Mouse (Mus musculus) testis, adult 2 months (tissue): ENCODE measurements around the gene Shank2. TPM values are rescaled to one million over a fixed set of nuclear protein-coding genes. Genes with fewer than 3 reads are reported as not detected.

ENCODE experiments used
- H3K27ac ChIP-seq: fragments of 200-500 bp; 2 replicates; pipeline ENCODE4 v1.5.1; 2012; ENCODE audit warnings: low read depth, low read length; ENCODE audit not compliant: control insufficient read depth, insufficient read depth
- H3K27me3 ChIP-seq: fragments of 200-500 bp; 2 replicates; pipeline ENCODE4 v1.6.1; 2012; ENCODE audit warnings: mild to moderate bottlenecking, low read length, moderate library complexity; ENCODE audit not compliant: control insufficient read depth, insufficient read depth
- H3K36me3 ChIP-seq: fragments of 200-500 bp; 2 replicates; pipeline ENCODE4 v1.6.1; 2012; ENCODE audit warnings: mild to moderate bottlenecking, low read length; ENCODE audit not compliant: control insufficient read depth, insufficient read depth
- H3K4me1 ChIP-seq: fragments of 200-500 bp; 2 replicates; pipeline ENCODE4 v1.6.1; 2012; ENCODE audit warnings: low read length; ENCODE audit not compliant: control insufficient read depth, insufficient read depth
- H3K4me3 ChIP-seq: fragments of 200-500 bp; 2 replicates; pipeline ENCODE4 v1.5.1; 2012; ENCODE audit warnings: low read depth, mild to moderate bottlenecking, low read length, moderate library complexity, mixed read lengths; ENCODE audit not compliant: control insufficient read depth
- CTCF ChIP-seq: fragments of 200-500 bp; IDR thresholded peaks from 2 replicates; pipeline ENCODE4 v1.5.1; 2012; ENCODE audit warnings: low read depth, mild to moderate bottlenecking, inconsistent platforms, low read length, moderate library complexity; ENCODE audit not compliant: control insufficient read depth, insufficient read depth, insufficient replicate concordance
- POLR2A ChIP-seq: fragments of 200-500 bp; IDR thresholded peaks from 2 replicates; pipeline ENCODE4 v1.6.1; 2012; ENCODE audit warnings: low read depth, mild to moderate bottlenecking, inconsistent platforms, low read length, moderate library complexity; ENCODE audit not compliant: control insufficient read depth
- polyA plus RNA-seq: library from polyadenylated mRNA; depleted of rRNA; stranded (reverse); fragments of >200 nt; gene quantifications from 2 replicates; pipeline ENCODE4 v1.2.3, GENCODE M21; 2012

The Shank2 gene
- polyA plus RNA-seq, 1 experiment = 34.7 TPM

DNA sequence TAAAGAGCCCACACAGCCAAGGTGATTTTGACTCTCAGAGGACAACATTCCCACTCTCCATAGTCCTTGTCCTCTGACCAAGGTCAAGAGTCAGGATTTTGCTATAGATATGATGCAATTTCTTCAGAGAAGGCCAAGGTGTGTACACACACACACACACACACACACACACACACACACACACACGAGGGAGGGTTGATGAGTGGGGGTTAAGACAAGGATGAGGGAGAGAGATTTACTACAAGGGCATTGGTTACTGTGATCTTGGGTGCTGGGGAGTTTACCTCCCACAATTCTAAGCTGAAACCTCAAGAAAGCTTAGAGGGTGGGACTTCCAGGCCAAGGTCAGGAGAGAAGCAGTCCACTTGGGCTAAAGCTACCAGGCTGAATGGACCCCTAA, 104.2 kb downstream of the Shank2 start:
- no peak overlapping the region for H3K4me3 ChIP-seq
- H3K4me1 ChIP-seq = no peaks in the 10 kb centered on the region
- no peaks in the 10 kb centered on the region for H3K27me3 ChIP-seq
- H3K27ac ChIP-seq = no peak overlapping the region
- no peak for TF ChIP-seq CTCF
- no peak for TF ChIP-seq POLR2A
- no peaks in the 10 kb centered on the region for H3K36me3 ChIP-seq

DNA sequence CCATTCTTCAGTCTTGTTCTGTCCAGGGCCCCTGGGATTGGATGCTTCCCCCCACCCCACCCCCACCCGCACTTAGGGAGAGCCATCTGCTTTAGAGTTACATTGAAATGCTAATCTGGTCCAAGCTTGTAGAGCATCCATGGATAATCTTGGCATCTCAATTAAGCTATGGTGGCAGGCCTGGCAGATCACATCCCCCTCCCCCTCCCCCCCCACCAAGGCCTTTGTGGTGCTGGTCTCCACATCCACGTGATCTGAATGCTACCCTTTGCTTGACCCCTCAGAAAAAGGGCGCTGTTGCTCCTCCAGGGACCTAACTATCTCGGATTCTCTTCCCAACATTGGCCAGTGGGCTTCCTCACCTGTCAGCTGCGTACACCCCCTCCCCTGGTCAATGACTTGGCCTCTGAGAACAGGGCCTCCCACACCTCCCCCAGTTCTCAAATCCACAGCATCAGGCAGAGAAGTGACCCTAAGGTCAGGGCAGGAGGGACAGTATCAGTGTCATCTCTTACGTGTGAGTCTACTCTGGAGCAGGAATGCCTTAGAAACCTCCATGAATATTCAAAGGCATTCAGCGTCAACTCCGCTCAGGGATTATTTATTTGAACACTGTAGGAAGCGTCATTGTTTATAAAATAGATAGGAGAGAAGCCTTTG, 104.8 kb downstream of the Shank2 start:
- Histone ChIP-seq H3K27ac (no peak overlapping the region), H3K36me3 (no peaks in the 10 kb centered on the region)

DNA sequence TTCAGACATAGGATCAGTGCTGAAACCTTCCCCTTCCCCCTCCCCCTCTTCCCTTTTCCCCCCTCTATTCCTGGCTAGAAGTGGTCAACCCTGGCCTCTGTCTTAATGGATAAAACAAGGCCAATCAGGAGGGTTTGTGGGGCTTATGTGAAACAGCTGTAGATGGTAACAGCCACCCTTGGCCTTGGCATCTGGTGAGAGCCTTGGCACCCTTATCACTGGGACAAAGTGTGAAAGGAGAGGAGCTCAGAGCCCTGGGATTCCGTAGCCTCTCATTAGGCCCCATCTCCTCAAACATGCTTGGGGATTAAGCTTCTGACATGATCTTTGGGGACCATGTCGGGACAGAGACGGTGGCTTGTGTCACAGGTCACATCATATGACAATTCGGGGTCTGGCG, 106.4 kb downstream of the Shank2 start:
- Histone ChIP-seq H3K27ac (no peak overlapping the region), H3K27me3 (no peaks in the 10 kb centered on the region), H3K4me1 (no peaks in the 10 kb centered on the region), H3K36me3 (no peaks in the 10 kb centered on the region), H3K4me3 (no peak overlapping the region)
- TF ChIP-seq CTCF = no peak
- no peak for TF ChIP-seq POLR2A

More for the DNA sequence above, 104.8 kb downstream of the Shank2 start:
- Histone ChIP-seq H3K4me3 (no peak overlapping the region), H3K27me3 (no peaks in the 10 kb centered on the region), H3K4me1 (no peaks in the 10 kb centered on the region)
- TF ChIP-seq CTCF (no peak), POLR2A (no peak)

DNA sequence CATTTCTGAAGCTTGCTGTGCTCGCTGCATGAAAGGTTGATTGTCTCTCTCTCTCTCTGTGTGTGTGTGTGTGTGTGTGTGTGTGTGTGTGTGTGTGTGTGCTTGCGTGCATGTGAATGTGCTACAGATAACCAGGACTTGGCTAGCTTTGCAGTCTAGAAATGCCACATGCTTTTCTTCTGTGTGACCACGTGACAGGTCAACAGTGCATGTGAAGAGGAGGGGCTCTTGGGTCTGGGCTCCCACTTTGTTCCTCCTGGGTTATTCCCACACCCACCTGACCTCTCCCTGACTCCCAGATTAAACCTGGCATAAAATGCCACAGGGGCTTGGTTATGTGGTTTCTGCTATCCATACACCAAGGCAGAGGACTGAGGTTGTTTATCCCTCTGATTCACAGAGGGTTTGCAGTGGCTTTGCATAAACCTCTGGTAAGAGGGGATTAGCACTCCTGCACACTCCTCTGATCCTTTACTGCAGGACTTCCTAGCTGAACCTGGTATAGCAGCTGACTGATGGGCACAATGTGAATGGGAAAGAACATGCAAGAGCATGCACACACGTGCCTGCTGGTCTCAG, 109.4 kb downstream of the Shank2 start:
- no peaks in the 10 kb centered on the region for H3K4me1 ChIP-seq
- no peak for TF ChIP-seq CTCF
- TF ChIP-seq POLR2A = no peak
- H3K27me3 ChIP-seq = no peaks in the 10 kb centered on the region
- H3K36me3 ChIP-seq = no peaks in the 10 kb centered on the region
- H3K27ac ChIP-seq = no peak overlapping the region
- no peak overlapping the region for H3K4me3 ChIP-seq

DNA sequence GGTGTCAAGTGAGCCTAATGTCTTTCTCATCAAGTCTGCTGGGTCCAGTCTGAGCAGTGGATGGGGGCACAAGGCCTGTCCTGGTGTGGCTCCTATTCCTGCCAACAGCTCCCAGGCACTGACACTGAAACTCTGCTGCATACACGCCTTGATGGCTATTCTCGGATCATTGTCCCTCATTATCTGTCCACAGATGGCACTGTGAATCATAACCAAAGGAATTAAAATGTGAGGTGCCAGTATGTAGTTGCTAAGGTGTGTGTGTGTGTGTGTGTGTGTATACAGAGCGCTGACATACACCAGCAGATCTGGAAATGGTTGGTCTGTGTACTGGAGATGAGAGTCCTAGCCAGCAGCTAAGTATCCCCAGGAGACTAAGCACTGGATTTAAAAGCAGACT, 110.3 kb downstream of the Shank2 start:
- H3K27ac ChIP-seq = no peak overlapping the region
- H3K4me1 ChIP-seq = no peaks in the 10 kb centered on the region
- TF ChIP-seq CTCF (no peak), POLR2A (no peak)

DNA sequence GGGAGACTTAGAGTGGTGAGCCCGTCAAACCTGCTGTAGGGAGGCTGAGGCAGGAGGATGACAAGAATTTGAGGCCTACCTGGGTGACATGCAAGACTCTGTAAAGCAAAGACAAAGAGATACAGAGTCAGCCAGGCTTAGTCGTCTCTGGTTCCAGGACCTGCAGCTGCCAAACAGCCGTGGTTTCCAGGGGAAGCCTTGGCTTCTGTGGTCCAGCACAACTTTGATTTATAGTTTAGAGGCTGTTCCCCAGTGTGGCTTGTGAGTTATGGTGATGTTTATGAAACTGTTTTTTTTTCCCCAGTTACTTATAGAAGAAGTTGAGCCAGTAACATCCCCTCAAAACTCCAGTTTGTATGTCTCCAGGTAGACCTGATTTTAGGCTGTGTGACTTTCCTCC, 112.5 kb downstream of the Shank2 start:
- Histone ChIP-seq H3K36me3 (no peaks in the 10 kb centered on the region), H3K4me3 (no peak overlapping the region), H3K4me1 (no peaks in the 10 kb centered on the region), H3K27me3 (no peaks in the 10 kb centered on the region), H3K27ac (no peak overlapping the region)
- TF ChIP-seq POLR2A (no peak), CTCF (no peak)

More for the DNA sequence above, 110.3 kb downstream of the Shank2 start:
- no peaks in the 10 kb centered on the region for H3K27me3 ChIP-seq
- no peaks in the 10 kb centered on the region for H3K36me3 ChIP-seq
- no peak overlapping the region for H3K4me3 ChIP-seq

DNA sequence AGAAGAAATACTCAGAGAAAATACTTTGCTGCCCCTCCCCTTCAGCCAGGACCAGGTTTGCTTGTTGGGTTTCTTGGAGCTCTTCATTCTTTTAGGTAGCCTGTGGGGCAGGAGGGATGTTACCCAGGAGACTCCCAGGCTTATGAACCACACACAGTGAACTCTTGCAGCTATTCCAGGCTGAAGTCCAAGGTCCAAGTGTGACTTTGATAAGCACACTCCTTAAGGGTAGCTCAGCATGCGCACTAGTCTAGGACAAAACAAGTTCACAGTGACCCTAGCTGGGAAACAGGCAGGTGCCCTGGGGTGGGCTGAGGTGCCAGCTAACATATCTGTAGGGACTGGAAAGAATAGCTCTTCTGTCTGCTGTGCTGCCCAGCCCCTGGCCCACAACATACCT, 117.8 kb downstream of the Shank2 start:
- Histone ChIP-seq H3K4me3 (no peak overlapping the region), H3K36me3 (no peaks in the 10 kb centered on the region), H3K27ac (no peak overlapping the region), H3K27me3 (no peaks in the 10 kb centered on the region), H3K4me1 (no peaks in the 10 kb centered on the region)
- no peak for TF ChIP-seq CTCF
- no peak for TF ChIP-seq POLR2A

DNA sequence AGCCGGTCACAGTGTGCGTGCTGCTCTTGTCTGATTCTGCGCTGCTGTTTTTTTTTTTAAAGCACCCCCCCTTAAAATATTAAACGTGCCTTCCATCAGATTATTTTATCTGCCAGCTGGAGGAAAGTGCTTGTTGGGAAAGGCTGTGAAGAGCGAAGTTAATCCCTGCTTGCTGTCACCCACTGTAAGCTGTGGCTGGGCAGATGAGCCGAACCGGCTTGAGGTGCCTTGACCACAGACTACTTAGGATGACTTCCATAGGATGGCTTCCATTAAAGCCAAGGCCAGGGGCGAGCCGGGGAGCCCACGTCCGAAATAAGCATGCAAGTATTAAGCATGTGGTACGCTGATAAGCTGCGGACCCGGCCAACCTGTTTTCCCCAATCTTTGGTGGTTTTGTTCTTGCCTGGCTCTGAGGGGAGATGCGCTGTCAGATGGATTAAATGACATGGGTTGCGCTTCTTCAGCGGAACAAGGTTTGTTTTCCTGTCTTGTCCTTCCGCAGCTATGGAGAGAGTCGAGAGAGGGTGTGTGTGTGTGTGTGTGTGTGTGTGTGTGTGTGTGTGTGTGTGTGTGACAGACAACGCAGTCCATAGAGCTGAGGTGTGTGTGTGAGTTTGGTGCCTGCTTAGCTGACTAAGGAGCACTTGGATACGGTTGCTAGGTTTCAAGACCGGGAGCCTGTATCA, 131.1 kb downstream of the Shank2 start:
- H3K4me1 ChIP-seq = no peaks in the 10 kb centered on the region
- H3K4me3 ChIP-seq = no peak overlapping the region
- no peak overlapping the region for H3K27ac ChIP-seq
- no peaks in the 10 kb centered on the region for H3K36me3 ChIP-seq
- TF ChIP-seq CTCF (no peak), POLR2A (no peak)
- H3K27me3 ChIP-seq = no peaks in the 10 kb centered on the region
